Mouse (Mus musculus) forelimb bud, embryonic 11.5 days (tissue): ENCODE results near the gene Gm20388.

ENCODE experiments used
- DNase-seq: peaks from one replicate; pipeline ENCODE4 v3.0.0-alpha.2; 2012; ENCODE audit warnings: low read depth, low spot score

Gene Gm20388

DNA sequence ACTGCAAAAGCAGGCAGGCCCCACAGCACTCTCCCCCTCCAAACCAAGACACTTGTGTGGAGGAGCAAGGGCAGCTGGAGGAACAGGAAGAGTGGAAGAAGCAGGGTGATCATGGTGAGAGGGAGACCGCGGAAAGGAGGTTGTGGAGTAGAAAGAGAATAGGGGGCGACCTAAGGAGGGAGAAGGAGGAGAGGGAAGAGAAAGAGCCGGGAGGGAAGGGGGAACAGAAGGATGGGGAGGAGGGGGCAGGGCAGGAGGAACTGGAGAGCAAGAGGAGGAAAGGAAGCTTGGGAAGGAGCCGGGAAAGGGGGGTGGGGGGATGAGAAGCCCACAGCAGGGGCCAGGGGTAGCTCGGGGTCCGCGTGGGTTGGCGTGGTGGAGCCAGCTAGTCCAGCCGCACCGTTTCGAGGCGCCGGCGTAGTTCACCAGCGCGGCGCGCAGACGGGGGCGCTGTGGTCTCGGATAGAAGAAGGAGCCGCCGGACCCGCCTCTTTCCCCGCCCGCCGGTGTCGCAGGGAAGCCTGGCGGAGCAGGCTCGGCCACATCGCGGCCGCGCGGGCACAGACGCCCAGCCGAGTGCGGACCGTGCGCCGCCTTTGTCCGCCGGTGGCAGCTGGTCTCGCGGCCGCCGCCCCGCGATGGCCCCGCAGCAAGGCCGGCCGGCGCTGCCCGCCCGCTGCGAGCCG, 3742.8 kb downstream of the Gm20388 start, which contains the start of gene Rhou:
Gene Rhou (plus strand): TSS at position 622 of the 686 bp plus-strand sequence.
- DNase-seq = peak; percentile 87

DNA sequence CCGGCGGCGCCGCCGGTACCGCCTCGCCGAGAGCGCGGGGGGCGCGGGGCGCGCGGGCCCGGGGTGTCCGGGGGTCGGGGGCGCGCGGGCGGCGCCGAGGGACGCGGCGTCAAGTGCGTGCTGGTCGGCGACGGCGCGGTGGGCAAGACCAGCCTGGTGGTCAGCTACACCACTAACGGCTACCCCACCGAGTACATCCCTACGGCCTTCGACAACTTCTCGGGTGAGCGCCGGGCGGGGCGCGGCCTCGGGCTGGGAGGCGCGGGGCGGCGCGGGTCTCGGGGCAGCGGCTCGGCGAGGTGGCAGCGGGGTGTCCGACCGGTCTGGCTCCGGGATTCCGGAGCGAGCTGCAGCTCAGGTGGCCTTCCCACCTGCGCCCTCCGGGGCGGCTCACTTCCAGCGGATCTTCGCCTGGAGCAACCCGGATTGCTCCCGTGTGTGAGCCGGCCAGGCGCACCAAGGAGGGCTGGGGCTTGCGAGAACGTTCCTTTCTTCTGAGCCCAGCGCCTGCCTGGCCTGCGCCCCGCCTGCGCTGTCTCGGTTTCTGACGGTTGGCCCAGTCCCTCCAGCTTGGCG, 3743.4 kb downstream of the Gm20388 start:
- DNase-seq = peak; percentile 65

DNA sequence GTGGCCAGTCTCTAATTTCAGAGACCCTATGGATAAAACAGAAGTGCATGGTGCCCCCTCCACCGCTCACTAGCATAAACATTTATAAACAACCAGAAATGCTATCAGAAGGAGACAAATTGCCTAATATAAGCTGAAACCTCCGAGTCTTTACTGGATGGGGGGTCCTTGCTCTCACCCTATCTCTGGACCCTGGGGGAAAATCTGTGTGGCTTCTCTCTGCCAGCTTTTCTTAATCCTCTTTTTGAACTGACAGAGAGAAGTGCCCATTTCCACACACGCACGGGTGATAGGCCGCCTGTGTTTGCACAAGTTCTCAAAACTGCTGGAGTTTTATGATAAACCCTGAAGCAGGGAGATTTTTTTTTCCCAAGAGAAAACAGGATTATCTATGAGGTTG, 3744.1 kb downstream of the Gm20388 start:
- DNase-seq = no peak

DNA sequence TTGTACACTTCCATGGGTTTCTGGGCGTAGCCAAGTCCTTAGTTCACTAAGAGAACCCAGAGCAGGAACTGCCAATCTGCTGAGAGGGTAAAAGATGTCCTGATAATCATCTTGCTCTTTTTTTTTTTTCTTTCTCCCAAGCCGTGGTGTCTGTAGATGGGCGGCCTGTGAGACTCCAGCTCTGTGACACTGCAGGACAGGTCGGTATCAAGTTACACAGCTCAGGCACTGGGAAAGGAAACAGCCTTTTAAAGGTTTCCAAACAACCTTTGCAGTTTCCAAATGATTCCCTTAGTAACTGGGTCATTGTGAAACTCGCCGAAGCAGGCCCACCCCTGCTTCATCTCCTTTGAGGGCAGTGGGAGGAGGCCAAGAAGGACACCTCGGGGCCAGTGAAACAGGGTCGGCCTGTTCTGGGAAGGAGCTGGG, 3744.7 kb downstream of the Gm20388 start:
- no peak for DNase-seq

DNA sequence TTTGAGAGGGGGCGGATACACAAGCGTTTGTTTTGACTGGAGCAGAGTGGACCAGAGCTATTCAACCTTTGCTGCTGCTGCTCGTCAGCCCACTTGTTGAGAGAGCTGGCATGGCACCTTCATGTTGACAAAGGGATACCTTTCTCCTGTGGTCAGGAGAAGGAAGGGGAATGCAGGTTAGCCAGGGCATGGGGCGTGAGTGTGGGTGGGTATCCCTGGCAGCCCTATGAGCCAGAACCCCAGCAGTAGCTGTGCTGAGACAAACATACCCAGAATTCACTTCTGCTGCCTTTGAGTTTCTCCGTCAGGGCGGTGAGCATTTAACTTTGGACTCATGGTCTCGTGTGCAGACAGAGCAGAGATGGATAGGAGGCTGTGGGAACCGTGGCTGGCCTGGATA, 3747.2 kb downstream of the Gm20388 start:
- no peak for DNase-seq

DNA sequence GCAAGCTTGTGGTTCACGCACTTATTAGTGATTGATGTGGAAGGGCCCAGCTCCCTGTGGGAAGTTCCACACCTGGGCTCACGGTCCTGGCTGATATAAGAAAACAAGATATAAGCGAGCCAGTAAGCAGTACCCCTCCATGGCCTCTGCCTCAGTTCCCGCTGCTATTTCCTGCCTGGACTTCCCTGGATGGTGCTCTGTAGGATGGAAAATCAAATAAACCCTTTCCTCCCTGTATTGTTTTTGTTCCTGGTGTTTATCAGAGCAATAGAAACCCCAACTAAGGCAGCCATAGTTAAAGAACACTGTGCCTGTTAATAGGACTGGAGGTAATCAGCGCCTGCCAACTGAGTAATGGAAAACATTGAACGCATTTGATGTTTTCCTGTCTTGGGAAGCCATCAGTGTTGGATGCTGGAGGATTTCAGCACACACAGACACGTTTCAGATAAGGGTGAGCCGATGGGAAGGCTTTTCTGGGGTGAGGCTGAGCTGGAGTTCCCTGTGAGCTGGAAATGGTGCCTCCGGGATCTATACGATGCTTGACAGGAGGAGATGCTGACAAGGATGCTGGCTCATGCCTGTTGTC, 3748.9 kb downstream of the Gm20388 start:
- no peak for DNase-seq

DNA sequence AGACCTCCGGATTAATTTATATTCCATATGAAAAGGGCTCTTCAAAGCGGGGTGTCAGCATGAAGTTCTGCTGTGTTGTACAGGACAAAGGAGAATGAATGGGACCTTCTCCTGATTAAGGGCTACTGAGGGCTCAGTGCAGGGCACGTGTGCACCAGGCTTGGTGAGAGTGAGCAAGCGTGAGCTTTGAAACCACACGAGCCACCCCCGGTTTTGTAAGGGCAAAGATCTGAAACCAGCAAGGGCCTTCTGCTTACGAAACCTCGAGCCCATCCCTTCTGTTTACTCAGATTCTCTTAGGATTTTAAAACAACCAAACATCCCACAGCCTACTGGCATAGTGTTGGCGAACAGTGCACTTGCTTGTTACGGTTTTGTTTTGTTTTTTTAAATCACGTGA, 3750.9 kb downstream of the Gm20388 start:
- DNase-seq = no peak

DNA sequence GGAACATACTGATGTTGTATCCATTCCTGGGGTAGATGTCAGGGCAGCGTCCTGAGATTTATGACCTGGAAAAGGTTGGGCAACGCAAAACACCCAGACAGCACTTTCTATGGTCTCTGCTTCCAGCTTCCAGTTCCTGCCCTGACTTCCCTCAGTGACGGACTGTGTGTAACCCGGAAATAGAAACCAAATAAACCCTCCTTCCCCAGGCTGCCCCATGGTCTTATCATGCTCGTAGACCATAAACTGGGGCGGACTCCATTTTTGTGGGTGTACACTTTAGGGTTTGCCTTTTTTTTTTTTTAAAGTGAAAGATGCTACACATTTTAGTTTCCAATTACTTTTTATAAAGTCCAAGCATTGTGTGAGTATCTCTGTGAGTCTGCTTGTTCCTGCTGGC, 3754.9 kb downstream of the Gm20388 start:
- DNase-seq = no peak

DNA sequence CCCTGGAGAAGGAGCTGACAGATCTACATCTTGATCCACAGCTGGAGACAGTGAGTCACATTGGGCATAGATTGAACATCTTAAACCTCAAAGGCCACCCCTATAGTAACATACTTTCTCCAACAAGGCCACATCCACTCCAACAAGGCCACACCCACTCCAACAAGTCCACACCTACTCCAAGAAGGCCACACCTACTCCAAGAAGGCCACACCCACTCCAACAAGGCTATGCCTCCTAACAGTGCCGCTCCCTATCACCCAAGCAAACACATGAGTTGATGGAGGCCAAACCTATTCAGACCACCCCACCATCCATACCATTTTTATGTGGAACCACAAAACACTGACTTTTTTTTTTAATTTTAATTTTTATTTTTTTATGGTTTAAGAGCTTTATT, 3756.2 kb downstream of the Gm20388 start:
- no peak for DNase-seq

DNA sequence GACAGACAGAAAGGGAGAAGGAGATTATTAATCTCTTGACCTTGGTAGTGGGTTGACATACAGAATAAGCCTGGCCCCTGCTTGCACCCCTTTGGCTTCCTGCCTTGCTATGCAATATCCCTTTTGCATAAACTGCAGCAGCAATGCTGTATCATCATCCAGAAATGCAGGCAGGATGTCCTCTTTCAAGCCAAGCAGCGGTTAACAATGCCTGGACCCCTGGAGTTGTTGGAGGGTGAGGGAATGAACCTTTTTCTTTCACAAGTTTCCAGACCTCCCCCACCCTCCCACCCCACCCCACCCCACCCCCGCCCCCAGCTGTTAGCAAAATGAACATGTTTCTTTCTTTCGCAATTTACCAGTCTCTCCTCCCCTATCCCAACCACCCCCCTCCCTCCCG, 3758.0 kb downstream of the Gm20388 start:
- DNase-seq = no peak

DNA sequence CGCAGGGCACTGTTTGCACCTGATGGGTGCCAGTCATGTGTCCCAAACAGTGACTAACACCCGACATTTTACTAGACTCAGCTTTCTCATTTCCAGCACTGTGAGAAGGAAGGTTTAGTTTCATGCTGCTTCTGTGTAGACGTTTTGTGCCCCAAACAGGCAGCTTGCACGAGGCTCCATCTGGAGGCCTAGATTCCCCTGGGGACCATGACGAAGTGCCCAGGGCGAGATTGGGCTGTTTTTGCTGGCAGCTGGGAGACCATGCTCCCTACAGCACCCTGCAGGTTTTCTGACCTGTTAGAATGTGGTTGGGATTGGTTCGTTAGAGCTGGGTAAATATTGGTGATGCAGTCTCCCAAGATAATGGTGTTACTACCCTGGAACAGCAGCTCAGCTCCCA, 3760.1 kb downstream of the Gm20388 start:
- no peak for DNase-seq

DNA sequence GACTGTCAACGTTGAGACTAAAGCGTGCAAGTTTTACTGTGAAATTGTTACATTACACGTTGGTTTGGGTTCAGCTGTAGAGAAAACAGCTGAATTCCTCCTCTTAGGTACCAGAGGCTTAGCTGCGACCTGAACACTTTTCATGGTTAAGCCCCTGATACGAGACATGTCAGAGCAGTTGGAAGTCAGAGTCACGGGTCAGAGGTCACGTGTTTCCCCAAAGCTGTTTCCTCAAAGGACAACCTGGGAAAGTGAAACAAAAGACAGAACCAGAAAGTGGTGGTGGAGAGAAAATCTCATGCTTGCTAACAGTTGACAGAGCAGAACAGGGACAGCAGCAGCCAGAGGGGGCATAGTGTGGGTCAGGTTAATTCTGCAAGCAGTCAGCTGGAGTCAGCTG, 3760.8 kb downstream of the Gm20388 start:
- DNase-seq = peak; percentile 12

DNA sequence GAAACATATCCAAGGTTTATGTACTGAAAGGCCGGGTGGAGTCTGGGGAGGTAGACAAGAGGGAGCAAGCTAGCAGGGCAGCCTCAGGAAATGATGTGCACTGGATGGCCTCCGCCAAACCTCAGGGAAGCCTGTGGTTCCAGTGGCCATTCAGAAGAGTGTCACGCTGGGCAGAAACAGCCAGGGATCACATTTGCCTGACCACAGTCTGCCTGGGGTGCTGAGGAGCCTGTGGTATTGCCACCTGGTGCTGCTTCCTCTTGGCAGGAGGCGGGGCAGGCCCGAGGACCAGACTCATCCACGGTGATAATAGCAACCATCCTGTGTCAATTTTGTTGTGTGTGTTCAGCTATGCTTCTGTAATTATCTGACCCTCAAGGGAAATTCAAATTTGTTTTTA, 3762.0 kb downstream of the Gm20388 start:
- DNase-seq = no peak

DNA sequence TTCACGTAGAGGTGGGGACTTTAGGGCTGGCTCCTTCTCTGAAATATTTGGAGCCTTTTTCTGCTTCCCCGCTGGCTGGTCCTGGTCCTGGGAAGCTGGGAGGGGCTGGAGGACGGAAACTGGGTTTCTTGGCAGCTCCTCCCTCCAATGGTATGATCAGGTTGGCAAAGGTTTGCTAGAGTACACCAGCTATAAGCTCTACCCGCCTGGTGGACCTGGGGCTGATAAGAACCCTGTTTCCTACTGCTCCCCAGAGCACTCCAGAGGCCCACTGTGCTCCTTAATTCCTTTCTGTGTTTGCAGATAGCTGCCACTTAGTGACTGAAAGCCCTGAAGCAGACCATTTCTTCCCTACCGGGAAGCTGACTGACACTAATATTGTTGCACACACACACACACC, 3765.0 kb downstream of the Gm20388 start:
- no peak for DNase-seq

DNA sequence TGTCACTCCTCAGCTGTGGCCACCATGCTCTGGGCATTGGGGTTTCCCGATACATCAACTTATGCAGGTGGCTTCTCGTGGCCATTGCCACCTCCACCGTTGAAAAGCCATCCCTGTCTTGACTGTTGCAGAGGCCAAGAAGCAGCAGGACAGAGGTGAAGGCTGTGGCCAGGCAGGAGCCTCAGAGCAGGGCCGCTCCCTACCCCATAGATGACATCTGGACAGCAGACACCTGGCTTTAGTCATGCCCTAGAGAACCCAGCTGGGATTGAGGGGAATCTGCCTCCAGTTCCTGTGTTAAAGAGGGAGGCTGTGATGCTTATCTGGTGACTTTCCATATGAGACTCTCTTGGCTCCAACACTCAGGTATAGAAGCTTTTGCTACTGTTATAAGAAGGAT, 3767.7 kb downstream of the Gm20388 start:
- no peak for DNase-seq

DNA sequence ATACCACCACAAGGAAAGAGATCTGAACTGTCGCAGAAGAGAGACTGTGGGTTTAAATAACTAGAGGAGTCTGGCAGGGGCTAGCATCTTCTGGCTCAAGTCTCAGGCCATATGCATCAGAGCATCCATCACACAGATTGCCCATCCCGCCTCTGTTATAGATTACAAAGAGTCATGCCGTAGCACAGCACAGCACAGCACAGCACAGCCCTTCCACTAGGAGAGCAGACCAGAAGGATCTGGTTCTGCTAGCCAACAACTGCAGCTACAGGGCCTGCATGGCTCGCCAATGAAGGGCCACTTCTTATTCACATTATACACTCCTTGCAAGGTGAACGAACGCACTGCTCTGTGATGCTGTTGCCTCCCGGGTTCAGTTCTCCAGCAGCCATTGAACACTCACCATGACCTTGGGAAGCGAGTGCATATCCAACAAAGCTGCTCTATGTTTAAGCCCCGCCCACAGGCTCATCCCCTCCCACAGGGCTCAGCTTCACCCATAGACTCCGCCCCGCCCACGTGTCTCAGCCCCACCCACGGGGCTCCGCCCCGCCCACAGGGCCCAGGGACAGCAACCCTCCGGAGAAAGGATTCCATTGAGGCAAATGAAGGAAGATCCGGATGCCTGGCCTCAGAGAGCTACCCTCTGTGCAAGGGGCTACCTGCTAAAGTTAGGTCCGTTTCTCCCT, 3771.6 kb downstream of the Gm20388 start:
- peak; percentile 70 for DNase-seq

DNA sequence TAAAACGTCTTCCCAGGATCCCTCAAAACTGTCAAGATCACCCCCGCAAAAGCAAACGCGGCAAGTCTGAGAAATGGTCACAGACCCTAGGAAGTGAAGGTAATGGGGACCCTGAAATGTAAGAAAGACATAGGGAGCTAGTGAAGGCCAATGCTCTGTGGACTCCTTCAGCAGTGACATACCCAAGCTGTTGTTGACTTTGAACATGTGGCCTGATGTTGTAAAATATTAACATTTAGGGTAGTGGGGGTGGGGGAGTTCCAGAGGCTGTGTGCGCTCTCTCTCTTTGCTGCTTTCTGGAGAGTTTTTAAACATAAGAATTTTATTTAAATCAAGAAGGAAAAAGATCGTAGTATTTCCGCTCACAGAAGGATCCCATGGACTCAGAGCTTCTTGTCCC, 3772.7 kb downstream of the Gm20388 start:
- DNase-seq = no peak

DNA sequence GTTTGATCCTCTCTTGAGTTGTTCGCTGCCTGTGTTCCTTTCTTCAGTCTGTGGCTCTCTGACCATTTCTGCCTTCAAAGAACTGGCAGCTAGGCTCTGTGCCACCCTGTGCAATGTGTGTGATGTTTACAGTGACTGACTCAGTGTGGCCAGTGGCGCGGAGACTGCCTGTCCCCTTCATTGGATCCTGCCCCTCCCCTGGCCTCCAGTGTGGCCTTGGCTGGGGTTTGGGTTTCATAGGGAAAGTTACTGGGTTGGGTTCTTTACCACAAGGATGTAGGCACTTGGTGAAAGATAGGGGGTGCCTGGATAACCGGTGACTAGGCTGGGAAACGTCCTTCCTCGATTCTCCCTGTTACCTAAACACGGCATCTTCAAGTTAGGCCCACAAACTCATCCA, 3774.2 kb downstream of the Gm20388 start:
- DNase-seq = no peak

DNA sequence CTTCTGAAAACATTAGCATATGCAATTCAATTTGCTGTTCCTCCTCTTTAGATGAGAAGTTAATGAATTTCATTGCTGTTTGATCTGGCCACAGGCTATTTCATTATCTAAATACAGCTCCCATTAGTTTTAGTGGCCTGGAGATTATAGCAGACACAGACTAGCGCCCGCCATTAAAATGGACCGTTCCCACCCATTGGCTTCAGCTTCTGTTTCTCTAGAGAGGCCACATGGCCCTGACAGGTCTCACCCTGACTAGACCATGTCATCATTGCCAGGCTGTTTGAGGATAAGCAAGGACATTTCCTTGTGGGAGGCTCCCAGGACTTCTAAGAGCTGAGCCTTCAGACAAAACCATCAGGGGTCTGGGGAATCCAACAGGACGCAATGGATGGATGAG, 3774.8 kb downstream of the Gm20388 start:
- DNase-seq = no peak

DNA sequence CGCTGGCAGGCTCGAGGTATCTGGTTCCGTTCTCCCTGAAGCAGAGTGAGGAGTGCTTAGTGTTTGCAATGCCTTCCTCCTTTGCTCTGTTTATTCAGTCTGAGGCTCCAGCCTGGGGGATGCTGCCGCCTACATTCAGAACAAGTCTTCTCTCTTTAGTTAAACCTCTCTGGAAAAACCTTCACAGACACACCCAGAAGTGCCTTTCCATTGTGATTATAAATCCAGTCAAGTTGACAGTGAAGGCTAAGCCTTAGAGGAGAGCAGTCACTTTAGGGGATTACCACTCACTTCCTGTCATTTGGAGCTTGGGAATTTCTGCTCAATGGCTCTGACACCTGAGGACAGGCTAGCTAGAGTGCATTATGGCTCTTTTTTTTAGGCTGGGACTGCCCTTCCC, 3777.2 kb downstream of the Gm20388 start:
- DNase-seq = no peak

DNA sequence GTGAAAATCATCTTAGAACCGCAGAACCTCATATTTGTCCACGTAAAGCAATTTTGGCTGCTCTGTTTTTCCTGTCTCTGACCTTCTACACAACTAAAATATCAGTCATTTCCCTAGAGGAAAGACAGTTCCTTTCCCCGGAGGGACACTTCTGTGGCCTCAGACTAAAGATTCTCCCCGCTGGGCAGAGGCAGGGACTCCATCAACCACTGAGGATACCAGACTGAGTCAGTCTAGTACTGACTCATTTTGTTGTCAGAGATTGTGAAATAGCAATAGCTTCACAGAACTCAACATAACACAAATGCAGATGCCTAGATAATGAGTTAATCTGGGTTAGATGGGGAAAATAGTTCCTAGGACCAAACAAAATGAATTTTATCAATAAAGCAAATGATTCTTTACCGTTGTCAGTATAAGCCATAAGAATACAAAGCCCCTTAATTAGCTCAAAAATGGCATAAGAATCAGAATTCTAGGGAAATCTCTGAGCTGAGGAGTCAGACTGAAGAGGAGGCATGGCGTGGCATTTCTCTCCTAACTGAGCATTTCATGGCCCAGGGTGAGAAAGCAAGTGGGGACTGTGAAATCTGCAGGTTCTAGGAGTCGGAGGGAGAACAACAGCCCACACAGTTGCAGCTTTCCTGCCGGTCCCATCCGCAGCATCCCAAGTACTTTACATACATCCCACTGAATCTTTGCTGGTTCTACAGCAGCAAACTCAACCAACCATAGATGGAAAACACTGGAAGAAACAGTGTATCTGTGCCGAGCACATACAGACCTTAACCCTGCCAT, 3781.7 kb downstream of the Gm20388 start:
- no peak for DNase-seq

DNA sequence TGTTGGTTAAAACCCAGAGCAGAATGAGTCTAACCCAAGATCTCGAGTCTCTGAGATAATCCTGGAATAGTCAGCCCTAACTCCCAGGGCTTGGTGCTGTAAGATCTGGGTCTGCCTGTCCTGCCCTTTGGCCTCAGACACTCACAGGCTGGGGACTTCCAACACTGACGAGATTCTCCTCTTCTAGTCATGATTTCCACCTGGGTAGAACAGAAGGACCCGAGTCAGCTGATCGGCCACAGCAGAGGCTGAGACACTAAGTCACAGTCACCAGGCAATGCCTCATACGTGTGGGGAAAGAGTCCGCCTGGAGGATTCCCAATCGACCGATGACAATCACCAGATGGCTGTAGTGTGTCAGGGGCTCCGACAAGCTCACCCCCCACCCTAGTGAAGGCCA, 3785.5 kb downstream of the Gm20388 start:
- no peak for DNase-seq
